Mouse (Mus musculus) spleen, postnatal 0 days (tissue): ENCODE measurements around the gene Als2. TPM values are rescaled to one million over a fixed set of nuclear protein-coding genes. Genes with fewer than 3 reads are reported as not detected.

Experiments
- polyA plus RNA-seq: library from polyadenylated mRNA; unstranded; fragments of >200 nt; fragmentation: Nextera tagmentation; extraction: Ambion mirVana; gene quantifications from 2 replicates; pipeline ENCODE4 v1.2.1, GENCODE M21; 2015

Als2 gene
- 2.7 and 3.0 TPM in 2 replicates for polyA plus RNA-seq

GRCm38 (mm10) chr1:59236856-59237441 lies at the start of gene Als2:
Als2 (minus strand) TSS chr1:59237231.

GRCm38 (mm10) chr1:59256751-59257231 lies 19.8 kb upstream of the Als2 start, which contains the start of gene Cdk15:
Cdk15 (plus strand) TSS chr1:59256906.

GRCm38 (mm10) chr1:59163030-59163461 lies 74.0 kb downstream of the Als2 start, which contains the start of gene Mpp4:
Mpp4 (minus strand) TSS chr1:59163389.

GRCm38 (mm10) chr1:59119720-59120457 lies 117.1 kb downstream of the Als2 start, which contains the start of gene Tmem237:
Tmem237 (minus strand) TSS chr1:59120408.

Other genes starting within 250 kb of the Als2 start
- gene C2cd6, start 142.3 kb downstream of the Als2 start, polyA plus RNA-seq = not detected in 2 replicates
- gene Tmem237, start 116.8 kb downstream of the Als2 start, polyA plus RNA-seq = 6.7 and 8.6 TPM in 2 replicates
- 0.12 and 0.22 TPM in 2 replicates for gene Mpp4, start 73.8 kb downstream of the Als2 start, polyA plus RNA-seq
- 0.23 TPM in 1 of 2 replicates, not detected in the other for gene Cdk15, start 19.7 kb upstream of the Als2 start, polyA plus RNA-seq
- gene Fzd7, start 245.2 kb upstream of the Als2 start, polyA plus RNA-seq = 1.4 and 1.8 TPM in 2 replicates